Mouse (Mus musculus): ENCODE results near the gene Glg1.

GRCm38 (mm10) chr8:111246287-111246830, 12.7 kb downstream of the Glg1 start:
- TF ChIP-seq GATA1 (IDR thresholded peaks at IDR 0.05; ENCODE audit: borderline replicate concordance, low read length) (no peak), FLI1 (IDR thresholded peaks at IDR 0.05; ENCODE audit: low read length) (no peak)

Measured in megakaryocyte, embryonic 14.5 days (primary cell).